Mouse (Mus musculus) liver, postnatal 0 days (tissue): Measurements from ENCODE around the gene Btbd9.

Experiments
- CTCF ChIP-seq: sonication (generic); IDR thresholded peaks from 2 replicates; pipeline ENCODE4 v1.5.1; 2016; ENCODE audit warnings: antibody characterized with exemption, low read depth
- EP300 ChIP-seq: IDR thresholded peaks from 2 replicates; pipeline ENCODE4 v1.6.1; 2016; ENCODE audit warnings: antibody characterized with exemption, low read depth, mild to moderate bottlenecking

DNA sequence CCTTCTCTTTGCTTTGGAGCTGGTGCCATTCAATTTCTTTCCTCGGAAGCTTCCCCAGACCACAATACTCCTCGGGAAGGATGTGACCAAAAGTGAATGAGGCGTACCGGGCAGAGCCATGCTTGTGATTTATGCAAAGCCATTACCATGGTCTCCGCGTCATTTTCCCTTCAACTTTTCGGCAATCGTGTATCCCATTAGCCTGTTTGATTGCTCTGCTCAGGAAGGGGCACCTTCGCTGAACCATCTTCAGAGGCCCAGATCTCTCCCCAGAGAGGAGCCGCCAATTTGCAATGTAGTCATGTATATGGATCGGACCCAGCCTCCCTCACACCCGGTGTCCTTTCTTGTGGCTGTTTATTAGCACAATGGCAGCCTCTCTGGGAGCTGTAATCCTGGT is 353.5 kb downstream of the Btbd9 start:
- no peak for TF ChIP-seq CTCF
- TF ChIP-seq EP300, result no peak
